Mouse (Mus musculus) brain, embryonic 14.5 days (tissue): Measurements from ENCODE around the gene Epn3. TPM values are rescaled to one million over a fixed set of nuclear protein-coding genes. Genes with fewer than 3 reads are reported as not detected.

ENCODE experiments used
- DNase-seq: peaks from one replicate; pipeline ENCODE4 v3.0.0-alpha.2; 2011; ENCODE audit warnings: low read depth
- CTCF ChIP-seq: fragments of 200-500 bp; IDR thresholded peaks from 2 replicates; pipeline ENCODE4 v1.5.1; 2012; ENCODE audit warnings: inconsistent platforms, mild to moderate bottlenecking, moderate library complexity, borderline replicate concordance; ENCODE audit not compliant: insufficient read depth, insufficient read length; ENCODE audit errors: extremely low read depth
- POLR2A ChIP-seq: fragments of 200-500 bp; IDR thresholded peaks from 2 replicates; pipeline ENCODE4 v1.6.1; 2012; ENCODE audit warnings: mild to moderate bottlenecking, inconsistent platforms, borderline replicate concordance; ENCODE audit not compliant: poor library complexity, insufficient read depth, insufficient read length, severe bottlenecking; ENCODE audit errors: extremely low read depth
- polyA plus RNA-seq: library from polyadenylated mRNA; depleted of rRNA; stranded (reverse); fragments of >200 nt; gene quantifications from 2 replicates; pipeline ENCODE4 v1.2.3, GENCODE M21; 2012; rRNA removed

Epn3 gene
- polyA plus RNA-seq, result 0.50 and 1.5 TPM in 2 replicates

GRCm38 (mm10) chr11:94499661-94500152 is at the start of gene Epn3:
Epn3 (minus strand) TSS chr11:94499974.
- DNase-seq, result no peak
- TF ChIP-seq CTCF, result no peak
- TF ChIP-seq POLR2A, result no peak

GRCm38 (mm10) chr11:94548888-94549690 is 49.3 kb upstream of the Epn3 start, which contains the start of gene Rsad1:
Rsad1 (minus strand) TSS chr11:94549255.
- TF ChIP-seq CTCF (peak; percentile 79), POLR2A (peak; percentile 10; the same call in 1 of the 2 replicates)
- DNase-seq, result peak; percentile 96

- peak; percentile 56 for DNase-seq
Observed at GRCm38 (mm10) chr11:94548041-94548784, 48.4 kb upstream of the Epn3 start.

GRCm38 (mm10) chr11:94547271-94547670 is 47.5 kb upstream of the Epn3 start:
- no peak for TF ChIP-seq CTCF
- TF ChIP-seq POLR2A, result no peak
- no peak for DNase-seq

More at GRCm38 (mm10) chr11:94548041-94548784, 48.4 kb upstream of the Epn3 start:
- no peak for TF ChIP-seq POLR2A
- TF ChIP-seq CTCF, result no peak

- TF ChIP-seq CTCF, result no peak
- no peak for TF ChIP-seq POLR2A
- DNase-seq, result no peak
Observed at GRCm38 (mm10) chr11:94546381-94546780, 46.6 kb upstream of the Epn3 start.

GRCm38 (mm10) chr11:94544422-94544821 is 44.6 kb upstream of the Epn3 start:
- DNase-seq, result peak; percentile 44
- TF ChIP-seq CTCF, result no peak
- no peak for TF ChIP-seq POLR2A

GRCm38 (mm10) chr11:94543932-94544331 is 44.2 kb upstream of the Epn3 start:
- DNase-seq, result peak; percentile 83
- TF ChIP-seq POLR2A (no peak), CTCF (peak; percentile 78)

- TF ChIP-seq POLR2A (no peak), CTCF (no peak)
- DNase-seq, result no peak
Observed at GRCm38 (mm10) chr11:94543344-94543743, 43.6 kb upstream of the Epn3 start.

GRCm38 (mm10) chr11:94542400-94542799 is 42.6 kb upstream of the Epn3 start:
- TF ChIP-seq POLR2A (no peak), CTCF (no peak)
- no peak for DNase-seq

- DNase-seq, result no peak
- TF ChIP-seq CTCF (no peak), POLR2A (no peak)
Observed at GRCm38 (mm10) chr11:94539761-94540160, 40.0 kb upstream of the Epn3 start.

GRCm38 (mm10) chr11:94538733-94539292 is 39.0 kb upstream of the Epn3 start:
- DNase-seq, result no peak
- TF ChIP-seq POLR2A (no peak), CTCF (no peak)
